Mouse (Mus musculus): Measurements from ENCODE around the gene Entpd7. TPM values are rescaled to one million over a fixed set of nuclear protein-coding genes. Genes with fewer than 3 reads are reported as not detected.

Gene Entpd7
- polyA plus RNA-seq (2012; rRNA removed) = 12.3 and 16.8 TPM in 2 replicates

- no peak for DNase-seq (ENCODE audit: low read depth)
Observed at GRCm38 (mm10) chr19:43689419-43690246, at the start of gene Entpd7. TSS of gene Entpd7 (plus strand) at chr19:43689672.

DNA sequence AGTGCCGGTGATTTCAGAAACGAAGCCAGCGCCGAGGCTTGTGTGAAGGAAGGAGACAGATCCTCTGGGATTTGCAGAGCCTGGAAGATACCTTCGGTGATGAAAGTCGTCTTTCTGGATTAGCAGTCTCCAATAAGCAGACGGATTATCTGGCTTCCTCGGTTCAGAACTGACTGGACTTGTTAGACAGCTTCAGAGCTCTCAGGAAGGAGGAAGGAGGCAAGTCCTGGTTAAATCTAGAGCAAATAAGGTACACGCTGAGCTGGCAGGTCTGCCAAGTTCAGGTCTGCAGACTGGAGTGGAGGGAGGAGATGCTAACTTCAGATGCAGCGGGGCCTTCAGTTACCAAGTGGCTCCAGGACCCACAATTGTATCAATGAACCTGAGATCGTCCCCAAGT is 47.6 kb upstream of the Entpd7 start:
- DNase-seq (ENCODE audit: low read depth) = peak; percentile 96

DNA sequence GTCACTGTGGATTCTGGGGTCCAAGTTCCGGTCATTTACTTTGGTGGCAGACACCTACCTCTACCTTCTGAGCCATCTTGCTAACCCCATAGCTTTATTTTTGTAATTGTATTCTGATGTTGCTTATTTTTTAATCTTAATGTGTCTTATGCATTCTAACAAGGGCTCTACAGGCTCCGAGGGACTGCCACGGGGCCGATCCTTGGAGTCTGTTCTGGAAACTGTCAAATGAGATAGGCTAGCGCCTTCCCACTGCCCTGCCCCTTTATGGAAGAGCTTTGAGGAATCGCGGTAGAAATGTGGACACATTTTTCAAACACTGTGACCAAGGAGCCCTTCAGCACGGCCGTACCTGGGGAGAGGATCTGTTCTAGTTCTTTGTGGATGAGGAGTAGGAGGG is 46.6 kb upstream of the Entpd7 start:
- DNase-seq (ENCODE audit: low read depth) = no peak

DNA sequence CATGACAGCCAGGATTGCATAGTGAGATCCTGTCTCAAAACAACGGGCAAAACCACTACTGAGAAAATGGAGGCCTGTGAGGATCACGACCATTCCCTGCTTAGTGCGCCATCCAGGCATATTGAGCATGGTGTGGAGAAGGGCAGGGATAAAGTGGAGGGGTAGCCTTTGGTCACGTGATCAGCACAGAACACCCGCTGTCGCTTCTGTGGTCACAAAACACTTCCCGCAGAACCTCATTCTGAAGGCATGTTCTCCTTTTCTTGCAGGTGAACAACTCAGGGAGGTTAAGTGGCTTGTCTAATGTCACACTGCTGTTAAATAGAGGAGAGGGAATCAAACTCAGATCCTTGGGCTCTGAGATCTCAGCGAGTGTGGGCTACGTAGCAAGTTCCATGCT is 44.0 kb upstream of the Entpd7 start:
- DNase-seq (ENCODE audit: low read depth) = no peak

DNA sequence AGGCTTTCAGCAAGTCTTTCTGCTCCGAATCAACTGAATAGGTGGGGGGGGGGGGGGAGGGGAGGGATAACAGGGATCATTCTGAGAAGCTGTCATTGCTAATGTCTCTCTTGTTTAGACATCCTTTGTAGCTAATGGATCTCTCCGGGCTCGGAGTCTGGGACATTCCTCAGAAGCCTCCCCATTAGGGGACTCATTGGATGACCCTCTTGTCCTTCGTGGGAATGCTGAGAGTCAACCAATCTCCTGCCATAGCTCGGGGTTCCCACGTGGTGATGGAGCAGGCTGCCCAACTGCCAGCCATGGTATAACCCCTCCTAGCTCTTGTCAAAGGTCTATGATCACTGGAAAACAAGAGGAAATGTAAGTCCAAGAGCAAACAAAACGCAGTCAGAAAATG is 42.6 kb upstream of the Entpd7 start:
- DNase-seq (ENCODE audit: low read depth) = no peak

- no peak for DNase-seq (ENCODE audit: low read depth)
Observed at GRCm38 (mm10) chr19:43647261-43647660, 42.2 kb upstream of the Entpd7 start.

DNA sequence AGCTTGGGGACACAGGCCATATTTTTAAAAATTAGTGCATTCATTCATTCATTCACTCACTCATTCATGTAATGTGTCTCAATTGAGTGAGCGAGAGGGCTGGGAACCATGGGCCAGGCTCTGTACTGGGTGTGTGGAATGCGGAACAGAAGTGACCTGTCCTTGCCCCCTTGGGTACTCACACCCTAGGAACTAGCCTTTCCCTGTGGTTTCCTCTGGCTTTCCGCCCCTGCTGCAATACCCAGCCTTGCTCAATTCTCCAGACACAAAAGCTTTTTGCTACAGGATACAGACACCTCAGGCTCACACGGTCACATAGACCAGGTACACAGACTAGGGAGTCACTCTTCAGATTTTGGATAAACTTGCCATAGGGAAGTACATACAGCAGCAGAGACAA is 41.1 kb upstream of the Entpd7 start:
- DNase-seq (ENCODE audit: low read depth) = no peak

GRCm38 (mm10) chr19:43651241-43651785 is 38.2 kb upstream of the Entpd7 start:
- no peak for DNase-seq (ENCODE audit: low read depth)

DNA sequence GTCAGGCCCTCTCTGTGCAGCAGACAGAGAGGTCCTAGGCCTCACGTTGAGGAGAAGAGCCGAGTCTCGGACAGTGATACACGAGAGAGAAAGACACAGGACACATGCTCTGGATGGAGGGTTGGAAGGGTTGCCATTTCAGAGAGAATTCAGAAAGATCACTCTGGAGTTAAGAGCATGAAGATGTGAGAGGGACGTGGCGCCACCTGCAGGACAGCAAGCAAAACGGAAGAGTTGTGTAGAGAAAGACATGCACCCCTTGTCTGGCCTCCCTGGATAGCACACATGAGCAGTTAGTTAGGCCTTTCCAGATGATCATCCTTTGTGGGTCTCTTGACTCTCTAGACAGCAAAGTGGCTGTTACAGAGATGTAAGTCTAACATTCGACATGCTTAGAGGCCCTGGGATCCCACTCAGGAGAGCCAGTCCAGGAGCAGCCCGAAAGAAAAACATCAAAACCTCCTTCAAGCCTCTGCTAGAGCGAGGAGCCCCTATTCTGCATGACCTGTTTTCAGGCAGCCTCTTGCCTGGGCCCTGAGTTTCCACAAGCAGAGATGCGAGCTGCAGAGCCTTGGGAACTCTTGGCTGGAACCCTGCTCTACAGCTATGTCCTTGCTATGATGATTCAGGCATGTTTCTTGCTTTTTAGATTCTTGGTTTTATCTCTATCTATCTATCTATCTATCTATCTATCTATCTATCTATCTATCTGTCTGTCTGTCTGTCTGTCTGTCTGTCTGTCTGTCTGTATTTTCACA is 33.6 kb upstream of the Entpd7 start:
- no peak for DNase-seq (ENCODE audit: low read depth)

DNA sequence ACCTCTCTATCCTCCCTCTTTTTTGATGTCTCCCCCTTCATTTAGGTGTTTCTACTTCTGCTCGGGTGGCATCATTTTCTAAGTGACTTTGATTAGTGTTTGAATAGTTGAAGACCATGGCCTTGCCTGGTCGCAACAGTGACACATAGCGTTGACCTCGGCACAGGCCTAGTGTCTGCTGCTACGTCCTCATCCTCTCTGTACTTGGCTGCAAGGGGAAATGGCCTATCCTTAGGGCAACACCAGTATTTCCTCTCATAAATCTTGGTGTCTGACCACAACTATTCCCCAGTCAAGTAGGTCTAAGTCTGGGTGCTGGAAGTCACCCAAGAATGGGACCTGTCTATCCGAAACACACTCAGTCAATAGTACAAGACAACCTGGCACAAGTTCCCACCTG is 29.8 kb upstream of the Entpd7 start:
- DNase-seq (ENCODE audit: low read depth) = no peak

GRCm38 (mm10) chr19:43660774-43661173 is 28.7 kb upstream of the Entpd7 start:
- no peak for DNase-seq (ENCODE audit: low read depth)

GRCm38 (mm10) chr19:43662176-43662967 is 27.1 kb upstream of the Entpd7 start:
- DNase-seq (ENCODE audit: low read depth) = no peak

GRCm38 (mm10) chr19:43663471-43663870 is 26.0 kb upstream of the Entpd7 start:
- no peak for DNase-seq (ENCODE audit: low read depth)

DNA sequence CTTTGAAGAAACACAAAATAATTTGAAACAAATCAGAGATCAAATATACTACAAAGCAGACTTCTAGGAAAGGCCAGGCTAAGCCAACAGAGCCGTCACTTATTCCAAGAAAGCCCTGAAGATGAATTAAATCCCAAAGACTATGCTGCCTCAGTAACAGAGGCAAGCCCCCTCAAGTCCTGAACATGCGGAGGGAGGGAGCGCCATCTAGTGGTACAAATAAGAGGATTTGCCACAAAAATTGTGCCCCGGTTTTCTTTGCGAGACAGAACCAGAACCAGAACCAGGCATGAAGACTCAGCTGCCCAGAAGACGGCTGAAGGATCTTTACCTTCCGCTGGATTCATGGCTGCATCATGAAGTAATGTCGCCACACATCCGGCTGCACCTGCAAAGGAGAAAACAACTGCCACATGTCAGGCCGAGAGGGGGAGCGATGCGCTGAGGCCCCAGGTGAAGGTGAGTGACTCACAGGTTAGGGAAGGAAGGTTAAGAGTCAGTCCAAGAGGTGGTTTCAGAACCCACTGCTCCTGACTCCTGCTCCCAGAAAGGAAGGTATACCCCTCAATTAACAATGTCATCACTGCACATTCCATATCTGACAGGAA is 23.9 kb upstream of the Entpd7 start:
- no peak for DNase-seq (ENCODE audit: low read depth)

GRCm38 (mm10) chr19:43666661-43667429 is 22.6 kb upstream of the Entpd7 start:
- no peak for DNase-seq (ENCODE audit: low read depth)

DNA sequence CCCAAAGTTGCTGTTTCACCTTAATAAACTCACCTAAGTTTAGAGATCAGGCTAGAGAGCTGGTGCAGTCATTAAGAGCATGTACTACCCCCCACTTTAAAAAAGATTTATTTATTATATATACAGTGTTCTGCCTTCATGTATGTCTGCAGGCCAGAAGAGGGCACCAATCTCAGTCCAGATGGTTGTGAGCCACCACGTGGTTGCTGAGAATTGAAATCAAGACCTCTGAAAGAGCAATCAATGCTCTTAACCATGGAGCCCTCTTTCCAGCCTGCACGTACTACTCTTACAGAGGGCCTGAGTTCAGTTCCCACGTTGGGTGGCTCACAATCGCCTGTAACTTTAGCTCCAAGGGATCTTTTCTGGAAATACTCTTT is 22.1 kb upstream of the Entpd7 start:
- DNase-seq (ENCODE audit: low read depth) = no peak

DNA sequence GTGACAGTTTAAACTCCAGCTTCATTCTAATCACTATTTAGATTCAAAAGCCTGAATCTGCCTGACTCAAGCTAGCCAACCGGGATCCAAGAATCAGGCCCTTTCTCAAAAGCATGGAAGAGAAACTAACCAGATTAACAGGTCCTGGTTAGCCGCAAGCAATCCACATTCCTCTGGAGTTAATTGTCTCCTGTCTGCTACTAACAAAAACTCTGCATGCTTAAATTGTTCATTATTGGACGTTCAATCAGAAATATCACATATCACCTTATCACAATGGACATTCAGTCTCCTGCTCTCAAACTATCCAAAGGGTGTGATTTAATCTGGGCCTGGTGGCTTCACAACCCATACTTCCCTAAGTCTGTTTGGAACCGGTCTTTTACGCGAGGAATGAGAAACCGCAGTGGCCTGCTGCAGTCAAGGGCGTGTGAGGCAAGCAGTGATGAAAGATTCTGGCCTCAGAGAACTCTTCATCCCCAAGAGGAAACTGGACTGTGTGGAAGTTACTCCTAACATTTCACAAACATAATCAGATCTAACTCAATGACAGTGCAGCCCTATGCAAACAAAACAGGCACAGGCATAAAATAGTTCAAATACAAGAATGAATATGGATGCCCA is 20.2 kb upstream of the Entpd7 start:
- no peak for DNase-seq (ENCODE audit: low read depth)

DNA sequence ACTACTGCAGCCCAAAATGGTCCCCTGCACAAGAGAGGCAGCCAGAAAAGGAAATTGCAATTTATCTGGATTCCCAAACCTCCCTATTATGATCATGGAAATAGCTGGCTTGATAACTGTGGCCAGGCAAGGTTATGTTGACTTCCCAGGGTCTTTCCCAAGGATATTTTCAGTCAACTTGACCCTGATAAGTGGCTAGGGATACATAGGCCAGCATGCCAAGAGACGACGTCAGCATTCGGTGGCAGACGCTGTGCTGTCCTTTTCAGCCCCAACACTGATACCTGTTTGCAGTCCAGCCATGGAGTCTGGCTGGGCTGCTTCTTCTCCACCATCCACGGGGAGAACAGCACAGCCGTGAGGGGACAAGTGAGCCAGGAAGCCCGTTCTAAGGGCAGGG is 18.4 kb upstream of the Entpd7 start:
- DNase-seq (ENCODE audit: low read depth) = no peak

- DNase-seq (ENCODE audit: low read depth) = no peak
Observed at GRCm38 (mm10) chr19:43673513-43674315, 15.8 kb upstream of the Entpd7 start.

GRCm38 (mm10) chr19:43674316-43674689 is 15.2 kb upstream of the Entpd7 start:
- no peak for DNase-seq (ENCODE audit: low read depth)

All from gonadal fat pad, adult 2 months (tissue).